Mouse (Mus musculus) inflammation-experienced regulatory T-cells, adult 6 months (primary cell): ENCODE results near the gene Lrg1. TPM values are rescaled to one million over a fixed set of nuclear protein-coding genes. Genes with fewer than 3 reads are reported as not detected.
A peak's percentile ranks its signal among the peaks of the same experiment; 100 is the strongest.
"Not testable (repeated sequence)": the region's sequence is repeated elsewhere in the genome, so short reads cannot be mapped to it uniquely, and the experiment has no call there.

Experiments used
- ATAC-seq: one replicate; pipeline ENCODE4 v1.8.0; 2017
- polyA plus RNA-seq, 3 experiments: library from polyadenylated mRNA; unstranded; fragments of 100-300 nt; shearing (Covaris generic); gene quantifications; one replicate each; pipeline ENCODE4 v1.2.1; 2017

The Lrg1 gene
- polyA plus RNA-seq, 3 experiments from 2014 or later: not detected

- no peak for ATAC-seq
These were observed 13.3 kb downstream of the Lrg1 start for GRCm38 (mm10) chr17:56108334-56109044.

- ATAC-seq: no peak
These were observed 14.1 kb downstream of the Lrg1 start for GRCm38 (mm10) chr17:56107736-56108135.

- ATAC-seq: no peak
These were observed 14.8 kb downstream of the Lrg1 start for GRCm38 (mm10) chr17:56106981-56107380.

- not testable (repeated sequence) for ATAC-seq
These were observed 15.4 kb downstream of the Lrg1 start for GRCm38 (mm10) chr17:56106436-56106835.

- not testable (repeated sequence) for ATAC-seq
These were observed 17.0 kb downstream of the Lrg1 start for GRCm38 (mm10) chr17:56104821-56105220.

GRCm38 (mm10) chr17:56103465-56104285 lies 18.1 kb downstream of the Lrg1 start:
- ATAC-seq: no peak

- ATAC-seq: no peak
These were observed 18.9 kb downstream of the Lrg1 start for GRCm38 (mm10) chr17:56102927-56103326.

GRCm38 (mm10) chr17:56102158-56102557 lies 19.6 kb downstream of the Lrg1 start:
- no peak for ATAC-seq

- ATAC-seq: no peak
These were observed 21.0 kb downstream of the Lrg1 start for GRCm38 (mm10) chr17:56100811-56101210.

GRCm38 (mm10) chr17:56098711-56099572 lies 22.9 kb downstream of the Lrg1 start:
- ATAC-seq: no peak

- ATAC-seq: no peak
These were observed 23.6 kb downstream of the Lrg1 start for GRCm38 (mm10) chr17:56098180-56098579.

GRCm38 (mm10) chr17:56096883-56097282 lies 24.9 kb downstream of the Lrg1 start:
- ATAC-seq: no peak

- ATAC-seq: no peak
These were observed 29.0 kb downstream of the Lrg1 start for GRCm38 (mm10) chr17:56092794-56093193.

GRCm38 (mm10) chr17:56092312-56092711 lies 29.5 kb downstream of the Lrg1 start:
- no peak for ATAC-seq

GRCm38 (mm10) chr17:56080781-56081585 lies 40.8 kb downstream of the Lrg1 start:
- ATAC-seq: no peak

GRCm38 (mm10) chr17:56079921-56080320 lies 41.9 kb downstream of the Lrg1 start:
- ATAC-seq: no peak

- ATAC-seq: peak; percentile 79
These were observed 42.7 kb downstream of the Lrg1 start, which contains the start of gene Hdgfl2 for GRCm38 (mm10) chr17:56078880-56079795. TSS of gene Hdgfl2 (plus strand) at chr17:56079634.

GRCm38 (mm10) chr17:56078361-56078760 lies 43.4 kb downstream of the Lrg1 start:
- ATAC-seq: not testable (repeated sequence)

GRCm38 (mm10) chr17:56077523-56077922 lies 44.3 kb downstream of the Lrg1 start:
- no peak for ATAC-seq

- ATAC-seq: peak; percentile 55
These were observed 47.0 kb downstream of the Lrg1 start, which contains the start of gene Ubxn6 for GRCm38 (mm10) chr17:56074827-56075208. TSS of gene Ubxn6 (minus strand) at chr17:56075028.
